Mouse (Mus musculus): Measurements from ENCODE around the gene Gpr18. TPM values are rescaled to one million over a fixed set of nuclear protein-coding genes. Genes with fewer than 3 reads are reported as not detected.

Gpr18 gene
- polyA plus RNA-seq, 1 experiment = 8.3 TPM

- Histone ChIP-seq H3K4me1 (ENCODE audit: control insufficient read depth, insufficient read depth, low read length) (peaks cover 12% of the 10 kb centered on the region), H3K4me3 (replicated peaks; ENCODE audit: extremely low read depth, low read depth, low read length) (no peak overlapping the region)
- WGBS = 50% methylated on average over 3 of the region's 3 CpGs
- no peak for TF ChIP-seq CTCF (IDR thresholded peaks at IDR 0.05; ENCODE audit: insufficient read depth, low read length)
- TF ChIP-seq POLR2A (IDR thresholded peaks at IDR 0.05; ENCODE audit: borderline replicate concordance, extremely low read depth, low read depth, low read length) = no peak
- no peak for DNase-seq
Observed at GRCm38 (mm10) chr14:121899071-121899470, 16.5 kb downstream of the Gpr18 start.

DNA sequence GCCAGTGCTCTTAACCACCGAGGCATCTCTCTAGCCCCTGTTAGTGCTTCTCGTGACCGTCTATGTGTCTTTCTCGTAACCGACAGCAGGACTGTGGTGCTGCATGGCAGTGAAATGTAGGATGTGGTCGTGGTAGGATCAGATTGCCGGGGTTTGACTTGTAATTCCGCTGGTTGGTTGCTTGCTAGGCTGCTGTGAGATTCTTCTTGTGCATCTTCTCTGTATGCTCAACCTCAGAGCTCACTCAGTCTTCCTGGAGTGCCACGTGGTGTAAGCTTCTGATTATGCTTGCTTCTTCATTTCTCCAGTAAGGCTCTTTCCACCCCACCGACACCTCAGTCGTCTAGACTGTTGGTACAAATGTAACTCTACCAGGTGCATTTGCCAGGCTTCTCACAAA, 17.1 kb downstream of the Gpr18 start:
- no peak for TF ChIP-seq CTCF (IDR thresholded peaks at IDR 0.05; ENCODE audit: insufficient read depth, low read length)
- no peak for TF ChIP-seq POLR2A (IDR thresholded peaks at IDR 0.05; ENCODE audit: borderline replicate concordance, extremely low read depth, low read depth, low read length)
- DNase-seq = no peak
- Histone ChIP-seq H3K4me1 (ENCODE audit: control insufficient read depth, insufficient read depth, low read length) (peaks cover 7% of the 10 kb centered on the region), H3K4me3 (replicated peaks; ENCODE audit: extremely low read depth, low read depth, low read length) (no peak overlapping the region)
- 81% methylated on average over 11 of the region's 11 CpGs for WGBS

GRCm38 (mm10) chr14:121897773-121898172, 17.8 kb downstream of the Gpr18 start:
- no peak for DNase-seq
- Histone ChIP-seq H3K4me1 (ENCODE audit: control insufficient read depth, insufficient read depth, low read length) (peaks cover 5% of the 10 kb centered on the region), H3K4me3 (replicated peaks; ENCODE audit: extremely low read depth, low read depth, low read length) (no peak overlapping the region)
- TF ChIP-seq POLR2A (IDR thresholded peaks at IDR 0.05; ENCODE audit: borderline replicate concordance, extremely low read depth, low read depth, low read length) = no peak
- no peak for TF ChIP-seq CTCF (IDR thresholded peaks at IDR 0.05; ENCODE audit: insufficient read depth, low read length)
- 72% methylated on average over 2 of the region's 2 CpGs for WGBS

DNA sequence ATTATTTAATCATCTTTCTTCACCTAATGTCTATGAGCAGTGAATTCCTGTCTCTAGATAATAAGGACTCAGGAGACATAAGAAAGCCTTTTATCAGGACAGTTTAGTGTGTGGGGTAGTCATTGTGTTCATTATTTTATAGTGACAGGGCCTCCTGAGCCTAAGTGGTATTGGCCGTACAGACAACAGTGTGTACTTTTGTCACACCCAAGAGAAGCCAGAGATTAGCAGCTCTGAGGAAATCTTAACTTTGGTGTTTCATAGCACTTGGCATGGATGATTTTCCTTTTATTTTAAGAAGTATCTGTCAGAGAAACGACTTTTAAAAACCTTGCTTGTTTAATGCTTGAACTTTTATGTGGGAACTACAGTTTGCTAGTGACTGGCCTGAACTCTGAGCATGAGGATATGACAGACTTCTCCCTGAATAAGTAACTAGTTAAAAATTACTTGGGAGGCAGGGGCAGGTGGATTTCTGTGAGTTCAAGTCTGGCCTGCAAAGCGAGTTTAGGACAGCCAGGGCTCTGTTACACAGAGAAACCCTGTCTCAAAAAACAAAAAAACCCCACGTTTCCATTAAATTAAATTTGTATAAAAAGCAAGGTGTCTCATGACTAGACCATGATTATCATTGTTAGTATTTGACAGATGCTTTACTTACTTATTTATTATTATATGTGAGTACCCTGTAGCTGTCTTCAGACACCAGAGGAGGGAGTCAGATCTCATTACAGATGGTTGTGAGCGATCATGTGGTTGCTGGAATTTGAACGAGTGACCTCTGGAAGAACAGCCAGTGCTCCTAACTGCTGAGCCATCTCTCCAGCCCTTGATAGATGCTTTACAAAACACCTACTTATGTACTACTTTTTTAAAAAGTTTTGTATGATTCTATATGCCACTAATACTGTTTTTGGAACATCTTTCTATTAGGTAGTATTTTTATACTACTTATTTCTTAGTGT, 19.2 kb downstream of the Gpr18 start:
- Histone ChIP-seq H3K4me3 (replicated peaks; ENCODE audit: extremely low read depth, low read depth, low read length) (no peak overlapping the region), H3K4me1 (ENCODE audit: control insufficient read depth, insufficient read depth, low read length) (peaks cover 5% of the 10 kb centered on the region)
- TF ChIP-seq CTCF (IDR thresholded peaks at IDR 0.05; ENCODE audit: insufficient read depth, low read length) (no peak), POLR2A (IDR thresholded peaks at IDR 0.05; ENCODE audit: borderline replicate concordance, extremely low read depth, low read depth, low read length) (no peak)
- no peak for DNase-seq
- WGBS = 50% methylated on average over 6 of the region's 6 CpGs

GRCm38 (mm10) chr14:121895316-121895715, 20.3 kb downstream of the Gpr18 start:
- H3K4me1 ChIP-seq (ENCODE audit: control insufficient read depth, insufficient read depth, low read length) = peaks cover 5% of the 10 kb centered on the region
- TF ChIP-seq POLR2A (IDR thresholded peaks at IDR 0.05; ENCODE audit: borderline replicate concordance, extremely low read depth, low read depth, low read length) = no peak
- TF ChIP-seq CTCF (IDR thresholded peaks at IDR 0.05; ENCODE audit: insufficient read depth, low read length) = no peak
- WGBS = 86% methylated on average over 4 of the region's 4 CpGs
- H3K4me3 ChIP-seq (replicated peaks; ENCODE audit: extremely low read depth, low read depth, low read length) = no peak overlapping the region
- no peak for DNase-seq

DNA sequence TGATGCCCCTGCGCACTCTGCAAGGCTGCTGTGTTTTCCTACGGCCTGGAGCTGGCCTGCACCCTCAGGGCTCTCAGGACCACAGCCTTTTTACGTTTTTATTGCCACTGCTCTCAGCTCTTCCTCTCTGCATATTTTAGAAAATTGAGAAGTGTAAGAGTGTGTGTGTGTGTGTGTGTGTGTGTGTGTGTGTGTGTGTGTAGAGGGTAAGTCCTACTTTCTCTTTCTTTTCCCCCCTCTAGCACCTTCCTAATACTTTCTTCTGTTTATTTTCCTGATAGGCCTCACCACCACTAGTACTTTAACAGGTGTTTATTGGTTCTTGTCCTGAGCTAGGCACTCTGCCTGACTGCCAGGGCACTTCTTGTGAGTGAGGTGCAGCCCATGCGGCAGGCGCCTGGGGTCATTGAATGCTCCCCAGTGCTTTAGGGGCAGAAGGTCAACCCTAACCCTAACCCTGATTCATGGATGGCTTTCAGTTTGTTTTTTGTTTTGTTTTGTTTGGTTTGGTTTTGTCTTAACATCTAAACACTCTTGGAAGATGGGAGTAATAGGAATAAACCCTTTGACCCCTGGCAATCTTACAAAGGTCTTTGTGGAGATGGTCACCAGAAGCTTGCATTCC, 21.0 kb downstream of the Gpr18 start:
- TF ChIP-seq CTCF (IDR thresholded peaks at IDR 0.05; ENCODE audit: insufficient read depth, low read length) (no peak), POLR2A (IDR thresholded peaks at IDR 0.05; ENCODE audit: borderline replicate concordance, extremely low read depth, low read depth, low read length) (no peak)

GRCm38 (mm10) chr14:121893747-121894146, 21.8 kb downstream of the Gpr18 start:
- no peak overlapping the region for H3K4me3 ChIP-seq (replicated peaks; ENCODE audit: extremely low read depth, low read depth, low read length)
- 76% methylated on average over 6 of the region's 6 CpGs for WGBS
- DNase-seq = no peak
- H3K4me1 ChIP-seq (ENCODE audit: control insufficient read depth, insufficient read depth, low read length) = peaks cover 2% of the 10 kb centered on the region; the same call in 1 of the 2 replicates
- no peak for TF ChIP-seq POLR2A (IDR thresholded peaks at IDR 0.05; ENCODE audit: borderline replicate concordance, extremely low read depth, low read depth, low read length)
- no peak for TF ChIP-seq CTCF (IDR thresholded peaks at IDR 0.05; ENCODE audit: insufficient read depth, low read length)

More for the DNA sequence above, 21.0 kb downstream of the Gpr18 start:
- no peak for DNase-seq
- Histone ChIP-seq H3K4me1 (ENCODE audit: control insufficient read depth, insufficient read depth, low read length) (peaks cover 2% of the 10 kb centered on the region), H3K4me3 (replicated peaks; ENCODE audit: extremely low read depth, low read depth, low read length) (no peak overlapping the region)
- 65% methylated on average over 5 of the region's 5 CpGs for WGBS

DNA sequence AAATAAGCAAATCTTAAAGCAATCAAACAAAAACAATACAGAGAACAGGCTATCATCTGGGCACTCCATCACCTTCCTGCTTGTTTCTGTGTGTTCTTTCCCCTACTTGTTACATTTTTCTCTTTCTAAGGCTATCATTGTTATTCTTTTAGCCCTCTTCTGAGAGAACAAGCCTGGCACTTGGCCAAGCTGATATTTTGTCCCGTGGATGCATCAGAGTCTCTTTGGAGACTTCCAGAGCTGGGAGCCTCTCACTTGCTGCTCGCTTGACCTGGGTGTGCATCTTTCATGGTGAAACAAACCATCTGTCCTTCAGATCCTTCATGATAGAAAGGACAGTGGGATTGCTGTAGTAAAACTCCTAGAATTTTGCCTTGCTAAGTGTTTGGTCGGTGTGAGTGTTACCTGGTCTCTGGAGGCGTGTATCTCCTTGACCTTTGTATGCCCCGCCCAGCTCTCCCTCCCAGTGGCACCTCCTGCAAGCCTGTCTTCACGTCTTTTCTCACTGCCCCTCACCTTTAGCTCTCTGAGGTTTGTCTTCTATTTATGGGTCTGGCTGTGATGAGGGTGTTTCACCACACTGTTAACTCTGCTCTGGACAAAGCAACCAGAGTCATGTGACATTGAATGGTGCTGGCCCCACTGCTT, 31.3 kb downstream of the Gpr18 start:
- 51% methylated on average over 6 of the region's 6 CpGs for WGBS
- Histone ChIP-seq H3K4me1 (ENCODE audit: control insufficient read depth, insufficient read depth, low read length) (peaks cover 3% of the 10 kb centered on the region; the same call in 1 of the 2 replicates), H3K4me3 (replicated peaks; ENCODE audit: extremely low read depth, low read depth, low read length) (no peak overlapping the region)
- TF ChIP-seq CTCF (IDR thresholded peaks at IDR 0.05; ENCODE audit: insufficient read depth, low read length) (no peak), POLR2A (IDR thresholded peaks at IDR 0.05; ENCODE audit: borderline replicate concordance, extremely low read depth, low read depth, low read length) (no peak)
- DNase-seq = no peak

GRCm38 (mm10) chr14:121881211-121881610, 34.4 kb downstream of the Gpr18 start:
- no peak for TF ChIP-seq POLR2A (IDR thresholded peaks at IDR 0.05; ENCODE audit: borderline replicate concordance, extremely low read depth, low read depth, low read length)
- no peak for TF ChIP-seq CTCF (IDR thresholded peaks at IDR 0.05; ENCODE audit: insufficient read depth, low read length)
- peaks cover 3% of the 10 kb centered on the region; the same call in 1 of the 2 replicates for H3K4me1 ChIP-seq (ENCODE audit: control insufficient read depth, insufficient read depth, low read length)
- no peak overlapping the region for H3K4me3 ChIP-seq (replicated peaks; ENCODE audit: extremely low read depth, low read depth, low read length)
- DNase-seq = no peak
- WGBS = 68% methylated on average over 7 of the region's 7 CpGs
